Mouse (Mus musculus) lung, embryonic 14.5 days (tissue): ENCODE results near the gene Ttc28. TPM values are rescaled to one million over a fixed set of nuclear protein-coding genes. Genes with fewer than 3 reads are reported as not detected.

Source experiments
- ATAC-seq: fragments of 200-750 bp; cut with Nextera tagmentation; 2 replicates; pipeline ENCODE4 v1.8.0; 2017; ENCODE audit warnings: mild to moderate bottlenecking, moderate TSS enrichment, moderate library complexity; ENCODE audit not compliant: insufficient read depth
- DNase-seq: peaks from one replicate; pipeline ENCODE4 v3.0.0-alpha.2; 2015
- H3K27ac ChIP-seq: fragments of 300-500 bp; sonication (generic); 2 replicates; pipeline ENCODE4 v1.5.1; 2014; ENCODE audit warnings: low read depth, mild to moderate bottlenecking, moderate library complexity
- H3K27me3 ChIP-seq: fragments of 300-500 bp; sonication (generic); 2 replicates; pipeline ENCODE4 v1.6.1; 2014; ENCODE audit warnings: low read length, control low read depth; ENCODE audit not compliant: insufficient read depth
- H3K36me3 ChIP-seq: fragments of 300-500 bp; sonication (generic); 2 replicates; pipeline ENCODE4 v1.6.1; 2014; ENCODE audit warnings: control low read depth; ENCODE audit not compliant: insufficient read depth
- H3K4me1 ChIP-seq: fragments of 300-500 bp; sonication (generic); 2 replicates; pipeline ENCODE4 v1.6.1; 2014; ENCODE audit warnings: antibody characterized with exemption, control low read depth; ENCODE audit not compliant: insufficient read depth
- H3K4me2 ChIP-seq: fragments of 300-500 bp; sonication (generic); 2 replicates; pipeline ENCODE4 v1.6.1; 2014; ENCODE audit warnings: mild to moderate bottlenecking
- H3K4me3 ChIP-seq: fragments of 300-500 bp; sonication (generic); 2 replicates; pipeline ENCODE4 v1.5.1; 2014; ENCODE audit warnings: low read depth, low read length
- H3K9ac ChIP-seq: fragments of 300-500 bp; sonication (generic); 2 replicates; pipeline ENCODE4 v1.6.1; 2014
- H3K9me3 ChIP-seq: fragments of 300-500 bp; sonication (generic); 2 replicates; pipeline ENCODE4 v1.6.1; 2016; ENCODE audit warnings: low read depth, low read length, control low read depth
- CTCF ChIP-seq: IDR thresholded peaks from 2 replicates; pipeline ENCODE4 v1.5.1; 2016; ENCODE audit warnings: antibody characterized with exemption, low read depth
- WGBS: fragments of 180-500 bp; shearing (Covaris S2); extraction: QIAGEN DNeasy Blood & Tissue Kit; methylation state at CpG from one replicate; pipeline ENCODE4 v1.1.7; 2014; 5-methylcytosine and 5-hydroxymethylcytosine counted together
- polyA plus RNA-seq: library from polyadenylated mRNA; unstranded; fragments of >200 nt; fragmentation: Nextera tagmentation; extraction: Ambion mirVana; gene quantifications from 2 replicates; pipeline ENCODE4 v1.2.1, GENCODE M21; 2014

The Ttc28 gene
- polyA plus RNA-seq, 1 experiment from 2014 or later, result 15.2 TPM

DNA sequence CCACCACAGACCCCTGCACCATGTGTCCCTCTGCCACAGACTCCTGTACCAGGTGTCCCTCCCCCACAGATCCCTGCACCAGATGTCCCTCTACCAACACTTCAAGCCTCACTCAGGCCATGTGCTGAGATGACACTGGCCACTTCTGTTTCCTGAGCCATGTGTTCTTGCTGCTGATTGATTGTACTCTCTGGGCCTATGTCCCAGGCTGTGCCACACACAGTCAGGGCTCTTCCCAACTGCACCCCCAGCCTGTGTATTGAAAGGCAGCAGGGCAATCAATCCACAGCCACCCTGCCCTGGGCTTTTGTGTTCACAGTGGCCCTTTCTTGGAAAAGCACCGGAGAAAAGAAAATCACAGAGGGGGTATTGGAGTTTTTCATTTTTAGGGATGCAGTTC lies 352.2 kb downstream of the Ttc28 start:
- H3K36me3 ChIP-seq, result peaks cover 37% of the 10 kb centered on the region
- H3K4me2 ChIP-seq, result no peak overlapping the region
- no peak overlapping the region for H3K27ac ChIP-seq
- no peak for TF ChIP-seq CTCF
- DNase-seq (no peak), ATAC-seq (no peak)
- WGBS, result 62% methylated on average over 1 of the region's 1 CpGs
- no peak overlapping the region for H3K9ac ChIP-seq
- no peaks in the 10 kb centered on the region for H3K27me3 ChIP-seq
- H3K4me1 ChIP-seq, result peaks cover 33% of the 10 kb centered on the region
- no peak overlapping the region for H3K4me3 ChIP-seq
- H3K9me3 ChIP-seq, result no peaks in the 10 kb centered on the region

DNA sequence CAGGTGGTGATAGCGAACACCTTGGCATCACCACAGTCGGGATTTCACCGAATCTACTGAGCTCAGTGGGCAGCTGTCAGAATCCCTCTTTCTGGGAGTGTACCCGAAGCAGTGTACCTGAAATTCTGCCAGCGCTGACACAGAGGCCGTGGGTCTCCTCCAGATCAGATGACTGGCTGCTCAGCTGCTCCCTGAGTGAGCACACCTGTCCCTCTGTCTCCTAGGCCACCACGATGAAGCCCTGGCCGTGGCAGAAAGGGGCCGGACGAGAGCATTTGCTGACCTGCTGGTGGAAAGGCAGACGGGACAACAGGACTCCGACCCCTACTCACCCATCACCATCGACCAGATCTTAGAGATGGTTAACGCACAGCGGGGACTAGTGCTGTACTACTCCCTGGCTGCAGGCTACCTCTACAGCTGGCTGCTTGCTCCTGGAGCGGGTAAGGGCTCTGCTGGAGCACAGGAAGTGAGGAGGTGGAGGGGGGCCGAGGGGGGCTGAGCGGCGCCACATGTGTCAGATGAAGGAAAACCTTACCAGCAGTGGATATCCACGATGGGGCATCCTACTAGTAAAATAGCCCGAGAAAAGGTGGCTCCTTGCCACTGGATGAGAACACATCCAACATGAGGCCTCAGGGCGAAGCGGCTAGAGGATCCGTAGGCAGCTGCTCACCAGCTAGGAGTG lies 353.6 kb downstream of the Ttc28 start:
- no peak for DNase-seq

DNA sequence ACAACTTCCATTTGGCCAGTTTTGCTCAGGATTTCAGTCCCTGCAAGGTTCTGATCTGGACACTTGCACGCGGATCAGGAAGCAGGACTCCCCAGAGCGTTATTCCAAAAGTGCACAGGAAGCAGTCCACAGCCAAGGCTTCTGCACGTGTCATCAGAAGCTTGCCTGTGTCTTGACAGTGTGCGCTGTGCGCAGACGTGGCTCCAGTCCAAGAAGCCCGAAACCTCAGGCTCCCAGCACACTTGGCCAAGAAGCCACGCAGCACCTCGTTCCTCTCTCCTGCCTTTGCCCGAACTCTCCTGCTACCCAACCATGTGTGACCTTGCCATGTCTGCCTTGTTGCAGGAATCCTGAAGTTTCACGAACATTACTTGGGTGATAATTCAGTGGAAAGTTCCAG lies 355.5 kb downstream of the Ttc28 start:
- Histone ChIP-seq H3K9ac (no peak overlapping the region), H3K4me2 (no peak overlapping the region), H3K4me3 (no peak overlapping the region), H3K27ac (no peak overlapping the region), H3K36me3 (peaks cover 56% of the 10 kb centered on the region), H3K9me3 (no peaks in the 10 kb centered on the region), H3K27me3 (no peaks in the 10 kb centered on the region), H3K4me1 (peaks cover 8% of the 10 kb centered on the region)
- peak; percentile 60 for ATAC-seq
- DNase-seq, result peak; percentile 82
- no peak for TF ChIP-seq CTCF
- 42% methylated on average over 12 of the region's 12 CpGs for WGBS

More for the DNA sequence above, 353.6 kb downstream of the Ttc28 start:
- Histone ChIP-seq H3K4me3 (no peak overlapping the region), H3K4me2 (no peak overlapping the region), H3K9ac (no peak overlapping the region), H3K27ac (no peak overlapping the region), H3K36me3 (peaks cover 46% of the 10 kb centered on the region), H3K4me1 (peaks cover 23% of the 10 kb centered on the region), H3K9me3 (no peaks in the 10 kb centered on the region), H3K27me3 (no peaks in the 10 kb centered on the region)
- 55% methylated on average over 24 of the region's 24 CpGs for WGBS
- TF ChIP-seq CTCF, result no peak
- no peak for ATAC-seq

DNA sequence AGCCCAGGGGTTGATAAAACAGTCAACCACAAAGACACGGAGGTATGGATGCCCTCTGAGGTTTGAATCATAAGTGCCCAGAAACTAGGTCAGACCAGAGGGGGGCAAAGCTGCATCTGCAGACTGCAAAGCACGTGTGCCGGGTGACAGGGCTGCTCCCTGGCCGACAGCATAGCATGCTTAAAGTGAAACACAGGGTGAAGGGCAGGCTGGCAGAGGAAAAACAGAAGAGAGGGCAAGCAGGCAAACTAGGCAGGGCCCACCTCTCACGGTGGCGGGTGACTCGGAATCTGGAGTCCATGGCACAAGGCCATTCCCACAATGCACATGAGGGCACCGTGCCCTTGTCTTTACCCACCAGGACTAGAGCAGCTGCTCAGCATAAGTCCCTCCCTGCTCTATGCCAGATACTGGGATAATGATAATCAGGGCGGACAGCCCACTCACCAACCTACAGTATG lies 357.6 kb downstream of the Ttc28 start:
- H3K9me3 ChIP-seq, result no peaks in the 10 kb centered on the region
- H3K4me2 ChIP-seq, result no peak overlapping the region
- WGBS, result 85% methylated on average over 9 of the region's 9 CpGs

DNA sequence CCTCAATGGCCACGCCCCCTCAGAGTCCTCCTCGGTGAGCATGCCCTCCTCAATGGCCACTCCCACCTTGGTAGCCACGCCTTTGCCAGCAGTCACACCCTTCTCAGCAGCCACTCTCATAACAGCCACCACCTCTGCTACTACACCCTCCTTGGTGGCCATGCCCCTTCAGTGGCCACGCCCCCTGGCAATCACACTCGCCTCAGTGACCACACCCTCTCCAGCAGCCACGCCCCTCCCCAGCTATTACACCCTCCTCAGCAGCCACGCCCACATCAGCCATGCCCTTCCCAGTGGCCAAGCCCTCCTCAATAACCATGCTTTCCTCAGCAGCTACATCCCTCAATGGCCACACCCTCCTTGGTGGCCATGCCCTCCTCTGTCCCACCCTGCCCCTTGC lies 359.6 kb downstream of the Ttc28 start:
- no peaks in the 10 kb centered on the region for H3K27me3 ChIP-seq
- H3K4me2 ChIP-seq, result no peak overlapping the region
- peaks cover 40% of the 10 kb centered on the region; the same call in 1 of the 2 replicates for H3K36me3 ChIP-seq
- H3K27ac ChIP-seq, result no peak overlapping the region
- 36% methylated on average over 7 of the region's 7 CpGs for WGBS
- no peak overlapping the region for H3K4me3 ChIP-seq
- H3K9ac ChIP-seq, result no peak overlapping the region
- ATAC-seq, result no peak
- peaks cover 4% of the 10 kb centered on the region for H3K4me1 ChIP-seq
- TF ChIP-seq CTCF, result no peak
- no peak for DNase-seq
- no peaks in the 10 kb centered on the region for H3K9me3 ChIP-seq

More for the DNA sequence above, 357.6 kb downstream of the Ttc28 start:
- Histone ChIP-seq H3K36me3 (peaks cover 47% of the 10 kb centered on the region), H3K27me3 (no peaks in the 10 kb centered on the region), H3K27ac (no peak overlapping the region), H3K4me3 (no peak overlapping the region), H3K9ac (no peak overlapping the region), H3K4me1 (peaks cover 8% of the 10 kb centered on the region)
- DNase-seq (no peak), ATAC-seq (no peak)
- no peak for TF ChIP-seq CTCF

DNA sequence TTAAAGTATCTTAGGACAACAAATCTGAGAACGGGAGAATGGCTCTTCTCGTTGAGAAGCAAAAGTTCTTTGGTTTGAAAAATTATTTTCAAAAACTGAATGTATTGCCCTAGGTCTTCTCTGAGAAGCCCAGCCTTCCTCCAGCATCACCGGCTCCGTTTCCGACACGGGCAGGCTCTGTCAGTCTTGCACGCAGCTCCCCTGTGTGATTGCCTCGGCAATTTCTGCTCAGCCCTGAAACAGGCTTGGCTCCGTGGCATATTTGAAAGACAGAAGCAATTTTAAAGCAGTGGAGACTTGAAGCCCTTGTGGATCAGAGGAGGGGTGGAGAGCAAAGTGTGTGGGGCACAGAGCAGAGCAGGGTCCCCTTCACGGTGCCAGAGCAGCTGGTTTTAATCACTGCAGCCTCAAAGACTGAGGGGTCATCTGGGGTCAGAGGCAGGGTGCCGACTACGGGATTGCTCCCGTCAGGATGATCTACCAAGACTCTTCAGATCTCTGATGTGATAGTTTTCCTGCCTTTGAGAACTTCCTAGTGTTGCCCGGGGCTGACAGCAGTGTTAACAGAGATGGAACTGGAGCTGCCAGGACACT lies 363.9 kb downstream of the Ttc28 start:
- no peak overlapping the region; the same call in 1 of the 2 replicates for H3K27ac ChIP-seq
- H3K27me3 ChIP-seq, result no peaks in the 10 kb centered on the region
- ATAC-seq (peak; percentile 63), DNase-seq (peak; percentile 50)
- 0 out of 2 replicates have a peak, but pooled peaks cover 3% of the 10 kb centered on the region for H3K4me1 ChIP-seq
- no peak overlapping the region for H3K4me3 ChIP-seq
- no peak for TF ChIP-seq CTCF
- 0 out of 2 replicates have a peak, but pooled peaks cover 16% of the 10 kb centered on the region for H3K36me3 ChIP-seq
- WGBS, result 21% methylated on average over 14 of the region's 14 CpGs
- no peak overlapping the region for H3K4me2 ChIP-seq
- H3K9ac ChIP-seq, result no peak overlapping the region; the same call in 1 of the 2 replicates
- H3K9me3 ChIP-seq, result no peaks in the 10 kb centered on the region

DNA sequence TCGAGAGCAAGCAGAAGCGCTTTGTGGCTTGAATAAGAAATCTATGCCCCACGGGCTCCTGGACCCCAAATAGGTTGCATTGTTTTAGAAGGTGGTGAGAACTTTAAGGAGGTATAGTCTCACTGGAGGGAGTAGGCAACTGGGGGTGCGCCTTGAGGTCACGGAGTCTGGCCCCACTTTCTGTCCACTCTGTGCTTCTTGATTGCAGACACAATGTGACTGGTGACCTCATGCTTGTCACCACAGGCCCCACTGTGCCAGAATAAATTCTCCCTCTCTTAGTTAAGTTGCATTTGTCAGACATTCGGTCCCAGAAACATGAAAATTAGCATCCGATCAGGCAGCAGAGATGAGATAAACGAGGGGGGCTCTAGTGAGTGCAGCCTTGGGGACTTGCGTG lies 364.5 kb downstream of the Ttc28 start:
- 47% methylated on average over 9 of the region's 9 CpGs for WGBS
- Histone ChIP-seq H3K27ac (no peak overlapping the region), H3K27me3 (no peaks in the 10 kb centered on the region), H3K36me3 (0 out of 2 replicates have a peak, but pooled peaks cover 10% of the 10 kb centered on the region), H3K9ac (no peak overlapping the region), H3K4me1 (0 out of 2 replicates have a peak, but pooled peaks cover 3% of the 10 kb centered on the region), H3K4me3 (no peak overlapping the region), H3K9me3 (no peaks in the 10 kb centered on the region), H3K4me2 (no peak overlapping the region)
- ATAC-seq (no peak), DNase-seq (no peak)
- no peak for TF ChIP-seq CTCF
